Mouse (Mus musculus): Measurements from ENCODE around the gene 2810021J22Rik. TPM values are rescaled to one million over a fixed set of nuclear protein-coding genes. Genes with fewer than 3 reads are reported as not detected.

Gene 2810021J22Rik
- polyA plus RNA-seq, 1 experiment: 10.4 TPM

DNA sequence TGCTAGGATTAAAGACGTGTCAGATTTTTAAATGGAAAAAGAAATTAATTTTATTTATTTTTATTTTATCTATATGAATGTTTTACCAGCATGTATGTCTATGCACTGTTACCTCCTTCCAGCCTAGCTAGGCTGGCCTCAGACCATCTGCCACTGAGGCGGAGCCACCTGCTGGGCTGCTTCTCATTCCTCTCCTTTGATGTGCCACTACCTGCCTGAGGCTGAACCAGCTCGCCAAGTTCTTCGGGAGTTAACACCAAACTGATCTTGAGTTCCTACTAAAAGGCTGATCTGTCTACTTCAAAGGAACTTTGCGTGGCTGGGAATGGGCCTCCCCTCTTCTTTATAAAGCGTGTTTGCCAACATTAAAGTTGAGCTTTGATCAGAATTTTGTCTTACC lies 27.4 kb downstream of the 2810021J22Rik start:
- no peak overlapping the region for H3K4me3 ChIP-seq (ENCODE audit: control insufficient read depth, insufficient read depth, low read length)
- peaks cover 66% of the 10 kb centered on the region for H3K36me3 ChIP-seq (ENCODE audit: control insufficient read depth, insufficient read depth, low read length)
- DNase-seq: peak; percentile 47
- 52% methylated on average over 6 of the region's 6 CpGs for WGBS
- H3K4me1 ChIP-seq (replicated peaks; ENCODE audit: control insufficient read depth, insufficient read depth, low read length): peaks cover 4% of the 10 kb centered on the region
- no peak overlapping the region for H3K27ac ChIP-seq (ENCODE audit: control insufficient read depth, insufficient read depth, low read length)
- H3K27me3 ChIP-seq (ENCODE audit: control insufficient read depth, insufficient read depth, low read length): no peaks in the 10 kb centered on the region
- TF ChIP-seq CTCF (IDR thresholded peaks at IDR 0.05; ENCODE audit: borderline replicate concordance, control insufficient read depth, extremely low read depth, insufficient read depth, low read length, poor library complexity) (0 out of 2 replicates have a peak, but pooled peaks have one; percentile 36), POLR2A (IDR thresholded peaks at IDR 0.05; ENCODE audit: control insufficient read depth, extremely low read depth, insufficient read depth, low read length, poor library complexity) (no peak)

DNA sequence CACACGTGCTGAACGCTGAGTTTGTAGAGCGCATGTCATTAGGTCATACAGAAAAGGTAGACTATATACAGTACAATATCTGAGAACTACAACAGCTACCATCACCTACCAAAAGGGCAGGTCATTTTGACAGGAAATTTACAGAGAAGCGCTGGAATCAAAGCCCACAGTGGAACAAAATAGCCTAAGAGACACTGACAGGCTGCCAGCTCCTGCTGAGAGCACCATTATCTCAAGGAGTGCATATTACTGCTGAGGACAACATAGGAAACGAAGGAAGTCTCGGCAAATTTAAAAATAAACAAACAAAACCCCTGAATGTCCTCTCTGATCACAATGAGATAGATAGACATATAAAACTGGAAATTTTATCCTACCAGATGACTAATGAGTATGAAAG lies 30.5 kb downstream of the 2810021J22Rik start:
- WGBS: 99% methylated on average over 6 of the region's 6 CpGs
- Histone ChIP-seq H3K27me3 (ENCODE audit: control insufficient read depth, insufficient read depth, low read length) (no peaks in the 10 kb centered on the region), H3K27ac (ENCODE audit: control insufficient read depth, insufficient read depth, low read length) (no peak overlapping the region), H3K4me1 (replicated peaks; ENCODE audit: control insufficient read depth, insufficient read depth, low read length) (peaks cover 5% of the 10 kb centered on the region), H3K4me3 (ENCODE audit: control insufficient read depth, insufficient read depth, low read length) (no peak overlapping the region), H3K36me3 (ENCODE audit: control insufficient read depth, insufficient read depth, low read length) (peaks cover 51% of the 10 kb centered on the region)
- TF ChIP-seq CTCF (IDR thresholded peaks at IDR 0.05; ENCODE audit: borderline replicate concordance, control insufficient read depth, extremely low read depth, insufficient read depth, low read length, poor library complexity) (no peak), POLR2A (IDR thresholded peaks at IDR 0.05; ENCODE audit: control insufficient read depth, extremely low read depth, insufficient read depth, low read length, poor library complexity) (no peak)
- DNase-seq: no peak

DNA sequence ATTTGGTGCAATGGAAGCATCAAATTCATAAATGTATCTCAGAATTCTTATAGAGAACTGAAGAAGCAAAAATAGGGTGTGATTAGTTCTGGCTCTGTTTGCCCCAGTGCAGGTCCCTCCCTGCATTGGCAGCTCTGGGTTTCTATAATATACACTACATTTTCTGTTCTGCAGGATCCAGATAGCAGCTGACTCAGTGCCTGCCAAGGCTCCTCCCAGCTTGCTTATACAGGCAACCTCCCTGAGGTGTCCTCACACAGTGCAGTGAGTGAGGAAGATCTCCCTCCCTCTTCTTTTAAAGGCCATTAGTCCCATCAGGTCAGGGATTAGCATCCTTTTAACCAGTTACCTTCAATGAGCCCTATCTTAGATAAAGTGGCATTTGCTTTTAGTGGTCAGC lies 34.1 kb downstream of the 2810021J22Rik start:
- Histone ChIP-seq H3K27me3 (ENCODE audit: control insufficient read depth, insufficient read depth, low read length) (no peaks in the 10 kb centered on the region), H3K4me3 (ENCODE audit: control insufficient read depth, insufficient read depth, low read length) (no peak overlapping the region), H3K27ac (ENCODE audit: control insufficient read depth, insufficient read depth, low read length) (no peak overlapping the region), H3K4me1 (replicated peaks; ENCODE audit: control insufficient read depth, insufficient read depth, low read length) (peaks cover 5% of the 10 kb centered on the region), H3K36me3 (ENCODE audit: control insufficient read depth, insufficient read depth, low read length) (peaks cover 36% of the 10 kb centered on the region)
- DNase-seq: no peak
- TF ChIP-seq POLR2A (IDR thresholded peaks at IDR 0.05; ENCODE audit: control insufficient read depth, extremely low read depth, insufficient read depth, low read length, poor library complexity): no peak
- no peak for TF ChIP-seq CTCF (IDR thresholded peaks at IDR 0.05; ENCODE audit: borderline replicate concordance, control insufficient read depth, extremely low read depth, insufficient read depth, low read length, poor library complexity)

DNA sequence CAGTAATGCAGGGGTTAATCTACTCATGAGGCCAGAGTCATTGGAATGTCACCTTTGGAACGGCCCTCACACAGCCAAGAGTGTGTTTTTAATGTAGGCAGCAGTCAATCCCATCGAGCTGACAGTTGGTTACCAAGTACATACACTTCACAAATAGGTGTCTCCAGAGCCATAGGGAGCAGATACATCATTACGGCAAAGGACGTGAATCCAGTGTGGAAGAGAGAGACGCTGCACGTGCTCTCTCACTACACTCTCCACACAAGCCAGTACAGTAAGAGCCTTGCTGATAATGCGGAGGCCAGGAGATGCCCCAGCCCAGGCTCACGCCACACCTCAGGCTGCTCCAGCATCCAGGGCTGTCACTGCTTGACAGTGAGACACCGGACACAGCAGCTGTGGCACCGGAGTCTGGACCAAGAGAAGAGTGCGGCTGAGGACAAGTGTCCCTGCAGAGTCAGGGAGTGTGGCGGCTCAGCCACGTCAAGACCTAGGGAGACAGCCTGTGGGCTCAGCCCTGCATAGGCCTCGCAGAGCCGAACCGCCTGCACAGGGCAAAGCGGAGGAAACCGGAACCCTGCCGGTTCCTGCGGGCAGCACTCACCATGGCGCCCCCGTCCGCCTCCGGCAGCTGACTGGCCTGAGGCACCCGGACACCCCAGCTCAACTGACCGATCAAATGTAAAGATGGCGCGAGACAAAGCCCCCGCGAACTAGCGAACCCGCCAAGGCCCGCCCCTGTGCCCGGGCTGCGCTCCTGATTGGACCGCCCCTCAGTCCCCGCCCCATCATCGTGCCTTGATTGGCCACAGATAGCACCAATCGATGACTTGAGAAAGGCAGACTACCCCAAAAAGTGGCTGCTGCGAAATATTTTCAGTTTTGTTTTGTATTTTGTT lies 36.7 kb downstream of the 2810021J22Rik start, which contains the start of gene Zfp39:
Gene Zfp39 (minus strand): TSS at position 715 of the 899 bp plus-strand sequence.
- peaks cover 5% of the 10 kb centered on the region for H3K4me1 ChIP-seq (replicated peaks; ENCODE audit: control insufficient read depth, insufficient read depth, low read length)
- no peaks in the 10 kb centered on the region for H3K27me3 ChIP-seq (ENCODE audit: control insufficient read depth, insufficient read depth, low read length)
- WGBS: under 1% methylated on average over 40 of the region's 40 CpGs
- H3K27ac ChIP-seq (ENCODE audit: control insufficient read depth, insufficient read depth, low read length): peak within 1 kb of the TSS; percentile 86
- DNase-seq: peak; percentile 98
- H3K36me3 ChIP-seq (ENCODE audit: control insufficient read depth, insufficient read depth, low read length): peaks cover 21% of the 10 kb centered on the region
- H3K4me3 ChIP-seq (ENCODE audit: control insufficient read depth, insufficient read depth, low read length): peak within 1 kb of the TSS; percentile 78
- no peak for TF ChIP-seq CTCF (IDR thresholded peaks at IDR 0.05; ENCODE audit: borderline replicate concordance, control insufficient read depth, extremely low read depth, insufficient read depth, low read length, poor library complexity)
- peak; percentile 80 for TF ChIP-seq POLR2A (IDR thresholded peaks at IDR 0.05; ENCODE audit: control insufficient read depth, extremely low read depth, insufficient read depth, low read length, poor library complexity)

DNA sequence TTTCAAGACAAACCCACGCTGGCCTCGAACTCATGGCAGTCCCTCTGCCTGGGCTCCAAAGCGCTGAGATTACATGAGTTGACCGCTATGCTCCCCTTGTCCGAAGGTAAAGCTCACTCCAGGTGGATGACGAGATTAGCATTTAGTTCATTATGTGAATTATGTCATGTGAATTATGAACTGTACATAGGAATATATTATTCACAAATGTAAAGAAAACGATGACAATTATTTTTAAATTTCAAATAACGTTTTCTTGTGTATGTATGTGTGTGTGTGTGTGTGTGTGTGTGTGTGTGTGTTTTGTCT lies 37.3 kb downstream of the 2810021J22Rik start:
- DNase-seq: no peak
- H3K27ac ChIP-seq (ENCODE audit: control insufficient read depth, insufficient read depth, low read length): peak overlapping the region; percentile 86
- H3K27me3 ChIP-seq (ENCODE audit: control insufficient read depth, insufficient read depth, low read length): no peaks in the 10 kb centered on the region
- peaks cover 5% of the 10 kb centered on the region for H3K4me1 ChIP-seq (replicated peaks; ENCODE audit: control insufficient read depth, insufficient read depth, low read length)
- H3K4me3 ChIP-seq (ENCODE audit: control insufficient read depth, insufficient read depth, low read length): peak overlapping the region; percentile 78
- 1% methylated on average over 8 of the region's 8 CpGs for WGBS
- H3K36me3 ChIP-seq (ENCODE audit: control insufficient read depth, insufficient read depth, low read length): peaks cover 15% of the 10 kb centered on the region
- TF ChIP-seq CTCF (IDR thresholded peaks at IDR 0.05; ENCODE audit: borderline replicate concordance, control insufficient read depth, extremely low read depth, insufficient read depth, low read length, poor library complexity) (no peak), POLR2A (IDR thresholded peaks at IDR 0.05; ENCODE audit: control insufficient read depth, extremely low read depth, insufficient read depth, low read length, poor library complexity) (no peak)

DNA sequence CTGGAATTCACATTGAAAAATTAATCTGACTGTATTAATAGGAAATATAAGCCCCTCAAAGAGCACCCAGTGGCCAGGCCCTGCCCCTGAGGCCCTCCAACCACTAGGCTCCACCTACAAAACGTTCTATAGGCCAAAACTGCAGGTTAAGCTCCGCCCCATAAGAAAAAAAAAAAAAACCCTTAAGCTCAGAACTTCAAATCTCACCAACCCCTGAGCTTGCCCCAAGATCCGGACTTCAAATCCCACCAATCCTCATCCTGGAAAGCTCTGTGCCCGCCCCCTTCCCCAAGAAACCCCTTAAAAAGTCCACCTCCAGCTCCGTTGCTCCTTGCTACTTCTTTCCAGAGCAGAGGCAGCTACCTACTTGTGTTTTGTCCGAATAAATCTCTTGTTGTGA lies 37.8 kb downstream of the 2810021J22Rik start:
- Histone ChIP-seq H3K36me3 (ENCODE audit: control insufficient read depth, insufficient read depth, low read length) (peaks cover 14% of the 10 kb centered on the region), H3K27ac (ENCODE audit: control insufficient read depth, insufficient read depth, low read length) (no peak overlapping the region), H3K27me3 (ENCODE audit: control insufficient read depth, insufficient read depth, low read length) (no peaks in the 10 kb centered on the region), H3K4me1 (replicated peaks; ENCODE audit: control insufficient read depth, insufficient read depth, low read length) (peaks cover 5% of the 10 kb centered on the region), H3K4me3 (ENCODE audit: control insufficient read depth, insufficient read depth, low read length) (no peak overlapping the region)
- DNase-seq: no peak
- WGBS: 79% methylated on average over 6 of the region's 6 CpGs
- no peak for TF ChIP-seq CTCF (IDR thresholded peaks at IDR 0.05; ENCODE audit: borderline replicate concordance, control insufficient read depth, extremely low read depth, insufficient read depth, low read length, poor library complexity)

All from thymus, adult 2 months (tissue).